Comparison of ENCODE assay signal across 11 mouse cellular contexts in genomic region chr1:167163486-167163885, GRCm38 (mm10).
DNase-seq lines count a peak whose midpoint lies in the region; ATAC-seq and TF ChIP-seq lines count a peak whose summit lies in the region.
"Had no signal": no experiment of that assay in that cellular context is flagged by ENCODE, and none has a peak within 500 bp of the region (broad histone marks: within the 10 kb centered on the region; RNA-seq: fewer than 3 reads in every experiment).

No protein-coding gene starts in this region.

- no peak for ATAC-seq in intestine, postnatal 0 days

- H3K27me3 ChIP-seq in intestine, postnatal 0 days (replicated peaks; ENCODE audit: control insufficient read depth, insufficient read depth, low read length): no peaks in the 10 kb centered on the region
- H3K27me3 ChIP-seq: hindbrain, embryonic 15.5 days had no signal

- TF ChIP-seq CTCF in intestine, postnatal 0 days (IDR thresholded peaks at IDR 0.05; ENCODE audit: low read depth): no peak

- no peak overlapping the region for H3K9ac ChIP-seq in intestine, postnatal 0 days (ENCODE audit: low read depth, low read length)
- H3K9ac ChIP-seq: hindbrain, embryonic 15.5 days had no signal

- H3K27ac ChIP-seq in intestine, postnatal 0 days (ENCODE audit: low read depth, low read length): no peak overlapping the region
- H3K27ac ChIP-seq: hindbrain, embryonic 15.5 days had no signal

- no peak overlapping the region for H3K4me2 ChIP-seq in intestine, postnatal 0 days (replicated peaks; ENCODE audit: low read depth)
- H3K4me2 ChIP-seq: hindbrain, embryonic 15.5 days had no signal

- H3K4me3 ChIP-seq in intestine, postnatal 0 days (ENCODE audit: low read depth, low read length): no peak overlapping the region
- H3K4me3 ChIP-seq: hindbrain, embryonic 15.5 days had no signal

- H3K4me1 ChIP-seq in intestine, postnatal 0 days (replicated peaks; ENCODE audit: control insufficient read depth, insufficient read depth, low read length): no peaks in the 10 kb centered on the region
- H3K4me1 ChIP-seq: hindbrain, embryonic 15.5 days had no signal

- no peaks in the 10 kb centered on the region for H3K36me3 ChIP-seq in intestine, postnatal 0 days (ENCODE audit: control insufficient read depth, insufficient read depth)
- H3K36me3 ChIP-seq: hindbrain, embryonic 15.5 days had no signal

- DNase-seq in heart, adult 18-20 months: peak; percentile 32 to 36
- DNase-seq in heart, postnatal 25 days (ENCODE audit: low spot score): no peak
- peak; percentile 4 for DNase-seq in lung, postnatal 10 days
- no peak for DNase-seq in lung, postnatal 36 days
- peak; percentile 33 for DNase-seq in embryo, embryonic 10.5 days (ENCODE audit: low spot score)
- peak; percentile 12 to 16 for DNase-seq in heart, postnatal 36 days
- DNase-seq: cerebellum, postnatal 25 days; lung, postnatal 4 days; thymus, postnatal 36 days had no signal

- 12% methylated on average over 3 of the region's 3 CpGs for WGBS in intestine, postnatal 0 days

- intact Hi-C loops in heart, postnatal 25 days (cut with DNase I): no loop called here
- intact Hi-C loops in heart, postnatal 36 days (cut with DNase I): no loop called here

- no peaks in the 10 kb centered on the region for H3K9me3 ChIP-seq in intestine, postnatal 0 days (ENCODE audit: control insufficient read depth)
- H3K9me3 ChIP-seq: hindbrain, embryonic 15.5 days had no signal

Comparison
In these comparisons a context has a peak if more than half of its experiments do, and no peak if none do; other contexts are left out.
1. DNase-seq: peak in heart, adult 18-20 months (2 of 2), lung, postnatal 10 days (single experiment), embryo, embryonic 10.5 days (single experiment) and heart, postnatal 36 days (2 of 2); none in heart, postnatal 25 days (single experiment) and lung, postnatal 36 days (single experiment).